Mouse (Mus musculus) hindbrain, embryonic 10.5 days (tissue): ENCODE data around the gene Rnf111. TPM values are rescaled to one million over a fixed set of nuclear protein-coding genes. Genes with fewer than 3 reads are reported as not detected.

Source experiments
- DNase-seq: peaks from one replicate; pipeline ENCODE4 v3.0.0-alpha.2; 2017; ENCODE audit warnings: low spot score
- H3K27ac ChIP-seq: fragments of 300-500 bp; sonication (generic); 2 replicates; pipeline ENCODE4 v1.5.1; 2016; ENCODE audit warnings: mild to moderate bottlenecking, moderate library complexity
- H3K27me3 ChIP-seq: fragments of 300-500 bp; sonication (generic); 2 replicates; pipeline ENCODE4 v1.6.1; 2016; ENCODE audit warnings: mild to moderate bottlenecking; ENCODE audit not compliant: poor library complexity, insufficient read depth, severe bottlenecking
- H3K36me3 ChIP-seq: fragments of 300-500 bp; sonication (generic); 2 replicates; pipeline ENCODE4 v1.6.1; 2016; ENCODE audit warnings: mild to moderate bottlenecking, moderate library complexity
- H3K4me1 ChIP-seq: fragments of 300-500 bp; sonication (generic); replicated peaks from 2 replicates; pipeline ENCODE4 v1.6.1; 2016; ENCODE audit warnings: mild to moderate bottlenecking
- H3K4me3 ChIP-seq: fragments of 300-500 bp; sonication (generic); 2 replicates; pipeline ENCODE4 v1.5.1; 2016; ENCODE audit warnings: mild to moderate bottlenecking, moderate library complexity
- H3K9me3 ChIP-seq: fragments of 300-500 bp; sonication (generic); 2 replicates; pipeline ENCODE4 v1.6.1; 2016; ENCODE audit warnings: mild to moderate bottlenecking, moderate library complexity
- WGBS: fragments of 180-500 bp; shearing (Covaris S2); methylation state at CpG from one replicate; pipeline ENCODE4 v1.1.7; 2016; 5-methylcytosine and 5-hydroxymethylcytosine counted together
- polyA plus RNA-seq: library from polyadenylated mRNA; unstranded; fragments of >200 nt; fragmentation: Nextera tagmentation; extraction: Ambion mirVana; gene quantifications from 2 replicates; pipeline ENCODE4 v1.2.1, GENCODE M21; 2016

Gene Rnf111
- polyA plus RNA-seq, 1 experiment from 2014 or later, result 37.1 TPM

DNA sequence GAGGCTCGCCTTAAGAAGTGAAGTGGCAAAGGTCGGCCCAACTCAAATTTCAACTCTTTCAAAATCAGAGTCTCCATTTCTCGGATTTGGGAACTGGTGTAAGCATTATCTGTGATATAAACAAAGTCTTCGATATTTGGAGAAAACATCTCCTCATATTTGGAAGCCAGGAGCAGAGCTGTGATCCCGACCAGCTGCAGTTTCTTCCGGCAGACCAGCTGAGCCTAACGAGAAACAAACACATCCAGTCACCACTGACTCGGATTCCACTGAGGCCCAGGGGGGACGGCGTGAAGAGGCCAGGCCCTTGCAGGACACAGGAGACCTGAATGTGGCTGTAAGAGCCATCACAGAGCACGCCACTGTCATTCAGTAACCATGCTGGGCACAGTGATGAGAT, 92.9 kb downstream of the Rnf111 start:
- H3K36me3 ChIP-seq, result peaks cover 94% of the 10 kb centered on the region
- WGBS, result 74% methylated on average over 11 of the region's 11 CpGs

DNA sequence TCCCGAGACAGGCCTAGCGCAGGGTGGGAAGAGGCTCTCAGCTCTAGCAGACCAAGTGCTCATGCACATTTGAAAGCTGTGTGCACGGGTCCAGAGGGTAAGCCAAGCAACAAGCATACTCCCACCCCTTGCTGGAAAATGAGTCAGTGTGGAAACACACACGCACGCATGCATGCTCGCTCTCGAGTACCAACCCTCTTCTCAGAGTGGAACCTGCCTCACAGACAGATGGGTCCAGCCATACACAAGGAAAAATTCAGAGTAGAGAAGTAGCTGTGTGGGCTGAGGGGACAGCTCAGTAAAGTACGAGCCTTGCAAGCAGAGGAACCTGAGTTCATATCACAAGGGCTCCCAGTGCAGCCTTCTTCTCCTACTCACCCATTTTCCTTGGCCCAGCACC, 93.8 kb downstream of the Rnf111 start:
- Histone ChIP-seq H3K27me3 (no peaks in the 10 kb centered on the region), H3K4me1 (no peaks in the 10 kb centered on the region), H3K27ac (no peak overlapping the region), H3K9me3 (no peaks in the 10 kb centered on the region), H3K4me3 (no peak overlapping the region), H3K36me3 (peaks cover 86% of the 10 kb centered on the region)
- WGBS, result 94% methylated on average over 8 of the region's 8 CpGs
- no peak for DNase-seq

More for the DNA sequence above, 92.9 kb downstream of the Rnf111 start:
- no peak overlapping the region for H3K27ac ChIP-seq
- no peak overlapping the region for H3K4me3 ChIP-seq
- no peak for DNase-seq
- no peaks in the 10 kb centered on the region for H3K4me1 ChIP-seq
- no peaks in the 10 kb centered on the region for H3K27me3 ChIP-seq
- H3K9me3 ChIP-seq, result no peaks in the 10 kb centered on the region

DNA sequence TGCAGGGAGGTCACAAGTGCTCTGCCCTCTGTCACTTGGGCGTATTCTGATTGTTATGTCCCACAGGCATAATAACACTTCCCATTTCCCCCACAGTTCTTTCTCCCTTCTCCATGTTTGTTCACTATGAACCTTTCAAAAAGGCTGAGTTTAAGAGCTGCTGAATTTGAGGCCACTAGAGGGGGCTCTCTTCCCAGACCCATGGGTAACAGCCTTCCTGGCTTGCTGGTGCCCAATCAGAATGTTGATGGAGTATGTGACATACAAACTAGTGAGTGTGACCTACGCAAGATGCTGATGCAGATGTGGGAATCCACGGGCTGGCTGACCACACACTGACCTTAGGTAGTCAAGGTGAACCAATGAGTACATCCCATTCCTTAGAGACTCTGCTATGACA, 94.7 kb downstream of the Rnf111 start:
- Histone ChIP-seq H3K4me3 (no peak overlapping the region), H3K9me3 (no peaks in the 10 kb centered on the region), H3K27me3 (no peaks in the 10 kb centered on the region), H3K36me3 (peaks cover 77% of the 10 kb centered on the region), H3K27ac (no peak overlapping the region), H3K4me1 (0 out of 2 replicates have a peak, but pooled peaks cover 4% of the 10 kb centered on the region)
- WGBS, result 93% methylated on average over 3 of the region's 3 CpGs
- DNase-seq, result no peak

DNA sequence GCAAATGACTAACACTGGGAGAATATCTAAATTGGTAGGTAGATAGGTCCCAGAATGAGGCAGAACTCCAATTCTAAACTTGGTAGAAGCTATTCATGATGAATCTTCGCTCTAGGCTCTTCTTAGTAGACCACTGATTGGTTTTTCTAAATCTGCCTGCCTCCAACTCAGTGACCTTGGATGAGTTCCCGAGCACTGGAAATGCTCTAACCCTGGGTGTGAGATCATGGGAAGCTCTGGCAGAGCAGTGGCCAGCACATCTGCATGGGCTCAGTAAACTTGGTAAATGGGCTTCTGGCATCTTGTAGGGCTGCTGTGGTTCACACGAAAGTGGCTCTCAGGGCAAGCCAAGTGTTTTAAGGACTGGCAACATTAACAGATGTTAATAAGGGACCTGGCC, 96.9 kb downstream of the Rnf111 start:
- Histone ChIP-seq H3K9me3 (no peaks in the 10 kb centered on the region), H3K4me3 (no peak overlapping the region), H3K36me3 (peaks cover 55% of the 10 kb centered on the region), H3K4me1 (0 out of 2 replicates have a peak, but pooled peaks cover 4% of the 10 kb centered on the region), H3K27me3 (no peaks in the 10 kb centered on the region), H3K27ac (no peak overlapping the region)
- DNase-seq, result no peak
- 92% methylated on average over 3 of the region's 3 CpGs for WGBS

DNA sequence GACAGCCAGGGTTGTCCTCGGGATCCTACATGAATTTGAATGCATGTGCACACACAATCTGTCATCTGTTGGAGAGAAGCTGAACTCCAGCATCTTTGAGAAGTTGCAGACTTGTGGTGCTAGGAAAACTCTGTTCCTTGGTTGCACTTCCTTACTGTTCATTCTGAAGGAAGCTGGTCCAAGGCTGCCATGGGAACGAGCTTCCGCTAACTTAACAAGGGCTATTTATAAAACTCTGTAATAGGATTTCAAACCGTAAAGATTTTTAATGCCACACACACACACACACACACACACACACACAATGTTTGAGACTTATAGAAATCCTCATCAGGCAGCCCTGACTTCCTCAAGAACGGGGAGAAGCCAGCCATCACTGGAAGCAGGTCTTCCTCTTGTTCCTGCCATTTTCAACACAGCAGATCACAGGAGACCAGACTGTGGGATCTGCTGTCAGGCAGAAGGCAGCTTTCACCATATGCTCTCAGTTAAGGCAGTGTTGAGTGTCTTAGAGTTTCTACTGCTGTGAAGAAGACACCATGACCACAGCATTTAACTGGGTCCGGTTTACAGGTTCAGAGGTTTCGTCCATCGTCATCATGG, 101.5 kb downstream of the Rnf111 start:
- WGBS, result 93% methylated on average over 8 of the region's 8 CpGs
- peaks cover 17% of the 10 kb centered on the region for H3K36me3 ChIP-seq
- H3K27ac ChIP-seq, result no peak overlapping the region
- no peak overlapping the region for H3K4me3 ChIP-seq
- 0 out of 2 replicates have a peak, but pooled peaks cover 4% of the 10 kb centered on the region for H3K4me1 ChIP-seq
- DNase-seq, result no peak
- H3K27me3 ChIP-seq, result no peaks in the 10 kb centered on the region
- H3K9me3 ChIP-seq, result no peaks in the 10 kb centered on the region

DNA sequence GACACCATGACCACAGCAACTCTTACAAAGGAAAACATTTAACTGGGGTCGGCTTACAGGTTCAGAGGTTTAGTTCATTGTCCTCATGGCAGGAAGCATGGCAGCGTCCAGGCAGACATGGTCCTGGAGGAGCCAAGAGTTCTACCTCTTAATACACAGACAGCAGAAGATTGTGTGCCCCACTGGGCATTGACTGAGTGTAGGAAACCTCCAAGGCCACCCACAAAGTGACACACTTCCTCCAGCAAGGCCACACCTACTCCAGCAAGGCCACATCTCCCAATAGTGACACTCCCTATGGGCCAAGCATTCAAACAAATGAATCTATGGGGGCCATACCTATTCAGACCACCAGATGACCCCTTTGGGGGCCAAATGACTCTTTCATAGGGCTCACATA, 107.4 kb downstream of the Rnf111 start:
- Histone ChIP-seq H3K4me1 (no peaks in the 10 kb centered on the region), H3K4me3 (no peak overlapping the region), H3K27ac (no peak overlapping the region), H3K27me3 (no peaks in the 10 kb centered on the region), H3K9me3 (no peaks in the 10 kb centered on the region), H3K36me3 (peaks cover 16% of the 10 kb centered on the region)
- no peak for DNase-seq
- 90% methylated on average over 2 of the region's 2 CpGs for WGBS

DNA sequence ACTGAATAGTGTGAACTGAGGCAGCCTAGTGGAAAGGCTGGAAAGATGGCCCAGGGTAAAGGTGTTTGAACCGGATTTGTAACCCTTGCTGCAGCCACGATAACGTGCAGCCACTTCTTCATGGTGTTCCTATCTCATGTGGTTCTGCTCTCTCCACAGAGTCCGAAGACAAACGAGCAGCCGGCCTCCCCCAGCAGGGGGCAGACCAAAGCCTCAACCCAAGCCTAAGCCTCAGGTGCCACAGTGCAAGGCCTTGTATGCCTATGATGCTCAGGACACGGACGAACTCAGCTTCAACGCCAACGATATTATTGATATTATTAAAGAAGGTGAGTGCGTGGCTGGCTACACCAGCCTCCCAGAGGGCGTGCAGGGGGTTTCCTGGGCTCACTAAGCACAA, 107.9 kb downstream of the Rnf111 start:
- DNase-seq, result no peak
- peaks cover 16% of the 10 kb centered on the region for H3K36me3 ChIP-seq

DNA sequence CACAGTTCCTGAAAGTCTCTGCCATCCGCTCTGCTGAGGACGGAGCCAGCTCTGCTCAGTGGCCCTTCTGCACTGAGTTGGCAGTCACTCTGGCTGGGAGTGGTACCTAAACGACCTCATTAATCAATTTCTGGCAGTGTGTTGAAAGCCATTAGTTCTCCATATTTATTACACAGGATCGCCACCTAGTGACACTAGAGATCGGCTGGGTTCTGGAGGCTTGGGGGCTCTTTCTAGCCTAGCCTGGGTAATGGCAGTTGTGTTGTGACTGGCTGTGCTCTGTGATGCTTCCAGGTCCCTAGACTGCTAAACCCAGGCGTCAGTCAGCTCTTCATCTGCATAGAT, 111.0 kb downstream of the Rnf111 start:
- 28% methylated on average over 6 of the region's 6 CpGs for WGBS

More for the DNA sequence above, 107.9 kb downstream of the Rnf111 start:
- Histone ChIP-seq H3K4me3 (no peak overlapping the region), H3K27me3 (no peaks in the 10 kb centered on the region), H3K27ac (no peak overlapping the region), H3K9me3 (no peaks in the 10 kb centered on the region), H3K4me1 (no peaks in the 10 kb centered on the region)
- 87% methylated on average over 12 of the region's 12 CpGs for WGBS

DNA sequence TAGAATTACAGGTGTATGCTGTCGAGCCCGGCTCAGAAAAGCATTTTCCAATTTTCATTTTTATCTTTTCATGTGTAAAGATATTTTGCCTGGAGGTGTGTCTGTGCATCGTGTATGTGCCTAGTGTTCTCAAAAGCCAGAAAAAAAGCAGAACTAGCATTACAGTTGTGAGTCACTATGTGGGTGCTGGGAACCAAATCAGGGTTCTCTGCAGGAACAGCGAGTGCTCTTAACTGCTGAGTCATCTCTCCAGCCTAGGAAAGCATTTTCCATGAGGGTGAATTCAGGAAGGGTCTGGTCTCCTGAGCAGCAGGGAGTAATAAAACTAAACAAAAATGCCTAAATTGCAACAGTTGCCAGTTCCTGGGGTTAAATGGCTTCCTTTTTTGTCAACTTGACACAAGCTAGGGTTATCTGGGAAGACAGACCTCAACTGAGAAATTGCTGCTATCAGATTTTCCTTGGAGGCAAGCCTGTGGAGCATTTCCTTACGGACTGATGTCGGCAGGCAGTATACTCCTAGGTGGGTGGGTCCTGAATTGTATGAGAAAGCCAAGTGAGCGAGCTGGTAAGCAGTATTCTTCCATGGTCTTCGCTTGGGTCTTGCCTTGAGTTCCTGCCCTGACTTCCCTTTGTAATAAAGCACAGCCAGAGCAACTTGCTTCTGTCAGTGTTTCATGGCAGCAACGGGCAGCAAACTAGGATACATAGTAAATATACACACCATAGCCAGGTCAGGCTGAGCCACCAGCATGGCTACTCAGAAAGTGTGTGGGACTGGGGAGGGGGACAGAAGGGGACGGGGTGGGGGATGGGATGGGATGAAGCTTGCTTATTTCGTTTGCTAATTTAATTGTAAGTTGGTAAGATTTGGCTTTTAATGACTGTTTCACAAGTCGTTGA, 111.6 kb downstream of the Rnf111 start:
- Histone ChIP-seq H3K27ac (no peak overlapping the region), H3K4me3 (no peak overlapping the region), H3K27me3 (no peaks in the 10 kb centered on the region), H3K9me3 (no peaks in the 10 kb centered on the region), H3K4me1 (no peaks in the 10 kb centered on the region), H3K36me3 (peaks cover 9% of the 10 kb centered on the region)
- no peak for DNase-seq
- 85% methylated on average over 12 of the region's 12 CpGs for WGBS

More for the DNA sequence above, 111.0 kb downstream of the Rnf111 start:
- H3K36me3 ChIP-seq, result peaks cover 9% of the 10 kb centered on the region
- peak; percentile 32 for DNase-seq
- H3K4me1 ChIP-seq, result no peaks in the 10 kb centered on the region
- no peak overlapping the region for H3K27ac ChIP-seq
- no peaks in the 10 kb centered on the region for H3K9me3 ChIP-seq
- no peaks in the 10 kb centered on the region for H3K27me3 ChIP-seq
- no peak overlapping the region for H3K4me3 ChIP-seq

DNA sequence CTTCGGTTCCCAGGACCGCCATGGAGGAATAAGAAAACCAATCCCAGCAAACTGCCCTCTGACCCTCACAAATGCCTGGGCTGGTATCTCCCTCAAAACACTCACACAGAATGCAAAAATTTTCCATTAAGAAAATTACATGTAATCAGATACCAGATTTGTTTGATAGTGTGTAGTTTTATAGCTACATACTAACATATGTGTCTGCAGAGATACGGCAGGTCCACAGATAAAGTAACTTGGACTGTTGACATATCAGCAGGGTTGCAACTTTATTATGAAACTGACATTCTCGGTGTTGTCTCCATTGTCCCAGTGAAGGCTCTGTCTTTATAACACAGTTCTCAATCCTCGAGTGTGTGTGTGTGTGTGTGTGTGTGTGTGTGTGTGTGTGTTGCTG, 112.5 kb downstream of the Rnf111 start:
- H3K27me3 ChIP-seq, result no peaks in the 10 kb centered on the region
- H3K4me3 ChIP-seq, result no peak overlapping the region
- H3K4me1 ChIP-seq, result no peaks in the 10 kb centered on the region
- no peaks in the 10 kb centered on the region for H3K9me3 ChIP-seq
- WGBS, result 87% methylated on average over 5 of the region's 5 CpGs
- no peak overlapping the region for H3K27ac ChIP-seq
- peaks cover 4% of the 10 kb centered on the region for H3K36me3 ChIP-seq
- DNase-seq, result no peak

DNA sequence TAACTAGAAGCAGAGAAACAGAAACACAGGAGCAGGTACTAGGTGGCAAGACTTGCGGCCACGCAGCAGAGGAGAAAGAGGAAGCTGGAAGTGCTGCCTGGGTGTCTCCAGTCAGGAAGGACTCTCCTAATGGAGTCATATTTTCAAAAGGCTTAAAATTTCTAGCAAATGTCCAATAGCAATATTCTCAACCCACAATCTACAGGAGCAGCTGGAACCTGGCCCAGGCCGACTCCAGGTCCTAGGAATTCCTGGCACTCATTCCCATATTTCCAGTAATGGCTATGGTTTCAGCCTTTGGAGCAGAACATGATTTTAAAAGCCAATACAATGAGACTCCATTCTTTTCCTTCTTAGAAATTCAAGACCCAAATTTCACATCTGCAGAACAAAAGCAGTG, 114.0 kb downstream of the Rnf111 start:
- H3K36me3 ChIP-seq, result peaks cover 8% of the 10 kb centered on the region
- H3K27me3 ChIP-seq, result no peaks in the 10 kb centered on the region
- H3K9me3 ChIP-seq, result no peaks in the 10 kb centered on the region
- H3K4me3 ChIP-seq, result no peak overlapping the region
- WGBS, result 90% methylated on average over 3 of the region's 3 CpGs
- DNase-seq, result no peak
- no peaks in the 10 kb centered on the region for H3K4me1 ChIP-seq
- no peak overlapping the region for H3K27ac ChIP-seq

DNA sequence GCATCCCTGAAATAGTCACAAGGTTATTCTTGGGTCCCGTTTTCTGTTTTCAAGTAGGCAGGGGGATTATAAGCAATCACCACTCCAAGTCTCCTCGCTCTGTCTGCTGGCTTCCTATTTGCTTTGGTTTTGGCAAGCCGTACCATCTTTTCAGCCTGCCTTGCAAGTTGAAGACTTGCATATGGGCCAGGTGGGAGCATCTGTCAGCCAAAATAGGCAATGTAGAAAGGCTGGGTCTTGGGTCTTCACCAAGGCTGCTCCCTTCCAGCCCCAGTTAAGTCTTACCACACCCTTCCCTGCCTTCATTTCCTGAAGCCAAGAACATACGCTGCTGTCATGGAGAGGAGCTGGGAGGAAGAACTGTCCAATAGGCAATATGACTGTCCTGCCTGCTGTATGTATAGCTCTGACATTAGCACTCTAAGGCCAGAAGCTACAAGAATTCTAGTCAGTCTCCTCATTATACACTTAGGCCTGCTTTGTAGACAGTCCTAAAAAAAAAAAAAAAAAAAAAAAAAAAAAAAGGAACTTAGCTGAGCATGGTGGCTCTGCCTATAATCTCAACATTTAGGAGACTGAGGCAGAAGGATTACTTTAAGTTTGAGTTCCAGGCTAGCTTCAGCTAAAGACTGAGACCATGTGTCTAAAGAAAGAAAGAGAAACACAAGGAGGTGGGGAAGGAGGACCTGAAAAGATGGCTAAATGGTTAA, 116.0 kb downstream of the Rnf111 start:
- H3K27me3 ChIP-seq, result no peaks in the 10 kb centered on the region
- no peaks in the 10 kb centered on the region for H3K9me3 ChIP-seq
- DNase-seq, result no peak
- peaks cover 17% of the 10 kb centered on the region for H3K36me3 ChIP-seq
- no peak overlapping the region for H3K4me3 ChIP-seq
- 94% methylated on average over 4 of the region's 4 CpGs for WGBS
- H3K27ac ChIP-seq, result no peak overlapping the region
- H3K4me1 ChIP-seq, result no peaks in the 10 kb centered on the region; the same call in 1 of the 2 replicates
